ENCODE assay signal across 21 mouse cellular contexts in genomic region chr10:29441297-29441696, GRCm38 (mm10).
"Had no signal": no experiment of that assay in that cellular context is flagged by ENCODE, and none has a peak within 500 bp of the region (broad histone marks: within the 10 kb centered on the region; RNA-seq: fewer than 3 reads in every experiment).

No protein-coding gene starts in this region.

- H3K9ac ChIP-seq: limb, embryonic 13.5 days; liver, embryonic 12.5 days; liver, embryonic 15.5 days; midbrain, embryonic 12.5 days; neural tube, embryonic 13.5 days had no signal

- H3K4me1 ChIP-seq: limb, embryonic 10.5 days; limb, embryonic 13.5 days; liver, embryonic 12.5 days; liver, embryonic 15.5 days; midbrain, embryonic 12.5 days; neural tube, embryonic 13.5 days had no signal

- H3K27me3 ChIP-seq: limb, embryonic 13.5 days; liver, embryonic 12.5 days; liver, embryonic 15.5 days; midbrain, embryonic 12.5 days; neural tube, embryonic 13.5 days had no signal

- H3K36me3 ChIP-seq: limb, embryonic 10.5 days; limb, embryonic 13.5 days; liver, embryonic 12.5 days; liver, embryonic 15.5 days; midbrain, embryonic 12.5 days; neural tube, embryonic 13.5 days had no signal

- H3K4me3 ChIP-seq: layer of hippocampus, adult 2 months; limb, embryonic 10.5 days; limb, embryonic 13.5 days; liver, embryonic 12.5 days; liver, embryonic 15.5 days; midbrain, embryonic 12.5 days; myocyte; neural tube, embryonic 13.5 days had no signal

- ATAC-seq: hindbrain, embryonic 16.5 days; inflammation-experienced regulatory T-cells, adult 6 months; liver, embryonic 12.5 days; midbrain, embryonic 16.5 days had no signal

- H3K27ac ChIP-seq: layer of hippocampus, adult 2 months; limb, embryonic 10.5 days; limb, embryonic 13.5 days; liver, embryonic 12.5 days; liver, embryonic 15.5 days; midbrain, embryonic 12.5 days; neural tube, embryonic 13.5 days had no signal

- H3K4me2 ChIP-seq: limb, embryonic 13.5 days; liver, embryonic 12.5 days; liver, embryonic 15.5 days; midbrain, embryonic 12.5 days; neural tube, embryonic 13.5 days had no signal

- H3K9me3 ChIP-seq: limb, embryonic 10.5 days; limb, embryonic 13.5 days; liver, embryonic 12.5 days; liver, embryonic 15.5 days; midbrain, embryonic 12.5 days; neural tube, embryonic 13.5 days had no signal

- DNase-seq: kidney, adult 18-20 months; kidney, adult 9 months; kidney, postnatal 14 days; layer of hippocampus, adult 9-11 months; liver; lung, adult 2 months; retina, postnatal 1 day; right cerebral cortex, postnatal 25 days; spleen, adult 18-20 months; thymus, postnatal 25 days had no signal
